Mouse (Mus musculus) heart, postnatal 0 days (tissue): ENCODE measurements around the gene Trp53i13. TPM values are rescaled to one million over a fixed set of nuclear protein-coding genes. Genes with fewer than 3 reads are reported as not detected.

Experiments
- ATAC-seq: fragments of 200-750 bp; cut with Nextera tagmentation; 2 replicates; pipeline ENCODE4 v1.8.0; 2017; ENCODE audit warnings: low read depth, moderate number of reproducible peaks, moderate library complexity; ENCODE audit not compliant: insufficient read depth
- DNase-seq: peaks from one replicate; pipeline ENCODE4 v3.0.0-alpha.2; 2016; ENCODE audit warnings: low spot score
- H3K27ac ChIP-seq: fragments of 300-500 bp; sonication (generic); 2 replicates; pipeline ENCODE4 v1.5.1; 2014; ENCODE audit warnings: low read depth, mild to moderate bottlenecking
- H3K27me3 ChIP-seq: fragments of 300-500 bp; sonication (generic); 2 replicates; pipeline ENCODE4 v1.6.1; 2014; ENCODE audit warnings: low read length, mixed read lengths; ENCODE audit not compliant: control insufficient read depth, insufficient read depth
- H3K36me3 ChIP-seq: fragments of 300-500 bp; sonication (generic); replicated peaks from 2 replicates; pipeline ENCODE4 v1.6.1; 2014; ENCODE audit warnings: low read length, mixed read lengths; ENCODE audit not compliant: control insufficient read depth, insufficient read depth
- H3K4me1 ChIP-seq: fragments of 300-500 bp; sonication (generic); 2 replicates; pipeline ENCODE4 v1.6.1; 2014; ENCODE audit warnings: antibody characterized with exemption; ENCODE audit not compliant: control insufficient read depth, insufficient read depth
- H3K4me2 ChIP-seq: fragments of 300-500 bp; sonication (generic); 2 replicates; pipeline ENCODE4 v1.6.1; 2014; ENCODE audit warnings: low read depth, mild to moderate bottlenecking, low read length, moderate library complexity
- H3K4me3 ChIP-seq: fragments of 300-500 bp; sonication (generic); 2 replicates; pipeline ENCODE4 v1.5.1; 2014; ENCODE audit warnings: low read depth, low read length
- H3K9ac ChIP-seq: fragments of 300-500 bp; sonication (generic); replicated peaks from 2 replicates; pipeline ENCODE4 v1.6.1; 2014; ENCODE audit warnings: low read depth, low read length, mixed read lengths
- H3K9me3 ChIP-seq: fragments of 300-500 bp; sonication (generic); replicated peaks from 2 replicates; pipeline ENCODE4 v1.6.1; 2016; ENCODE audit warnings: low read length; ENCODE audit not compliant: control insufficient read depth
- CTCF ChIP-seq: IDR thresholded peaks from 2 replicates; pipeline ENCODE4 v1.5.1; 2016; ENCODE audit warnings: antibody characterized with exemption, control low read depth, low read depth
- EP300 ChIP-seq: IDR thresholded peaks from 2 replicates; pipeline ENCODE4 v1.6.1; 2016; ENCODE audit warnings: antibody characterized with exemption, low read depth
- WGBS: fragments of 180-500 bp; shearing (Covaris S2); extraction: QIAGEN DNeasy Blood & Tissue Kit; methylation state at CpG from one replicate; pipeline ENCODE4 v1.1.7; 2014; 5-methylcytosine and 5-hydroxymethylcytosine counted together
- polyA plus RNA-seq: library from polyadenylated mRNA; unstranded; fragments of >200 nt; fragmentation: Nextera tagmentation; extraction: Ambion mirVana; gene quantifications from 2 replicates; pipeline ENCODE4 v1.2.1, GENCODE M21; 2015
- total RNA-seq: library from RNA; depleted of rRNA; stranded (reverse); fragments of >200 nt; gene quantifications from 2 replicates; pipeline ENCODE4 v1.2.3, GENCODE M21; 2014; ENCODE audit warnings: low replicate concordance

Gene Trp53i13
- total and polyA plus RNA-seq, 2 experiments from 2014 or later = 13.3 to 23.8 TPM

DNA sequence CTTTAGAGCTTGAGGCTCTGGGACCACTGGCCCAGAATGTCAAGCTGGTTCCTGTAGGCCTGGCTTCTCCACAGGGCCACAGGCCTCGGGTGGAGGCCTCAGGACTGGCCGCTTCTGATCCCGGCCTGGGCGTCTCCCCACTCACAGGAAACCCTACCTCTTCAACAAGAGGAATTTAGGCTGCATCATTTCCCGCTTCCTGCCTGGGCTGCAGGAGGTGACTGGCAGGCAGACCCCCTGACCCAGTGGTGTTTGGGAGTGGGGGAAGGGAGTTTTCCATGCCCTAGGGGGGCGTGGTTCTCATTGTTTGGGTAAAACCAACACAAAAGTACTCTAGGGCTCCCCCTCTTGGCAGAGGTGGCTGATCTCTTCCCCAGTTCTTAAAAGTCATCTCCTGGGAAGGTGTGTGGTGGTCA lies 18.4 kb downstream of the Trp53i13 start:
- ATAC-seq (peak; percentile 27), DNase-seq (peak; percentile 67)
- peaks cover 25% of the 10 kb centered on the region for H3K36me3 ChIP-seq
- H3K4me2 ChIP-seq = peak overlapping the region; percentile 20; the same call in 1 of the 2 replicates
- no peaks in the 10 kb centered on the region for H3K27me3 ChIP-seq
- WGBS = 56% methylated on average over 6 of the region's 6 CpGs
- peak overlapping the region; percentile 94 for H3K27ac ChIP-seq
- H3K9ac ChIP-seq = no peak overlapping the region; the same call in 1 of the 2 replicates
- H3K9me3 ChIP-seq = no peaks in the 10 kb centered on the region
- no peak overlapping the region for H3K4me3 ChIP-seq
- TF ChIP-seq EP300 (peak; percentile 87; the same call in 1 of the 2 replicates), CTCF (peak; percentile 32)
- peaks cover 25% of the 10 kb centered on the region for H3K4me1 ChIP-seq

DNA sequence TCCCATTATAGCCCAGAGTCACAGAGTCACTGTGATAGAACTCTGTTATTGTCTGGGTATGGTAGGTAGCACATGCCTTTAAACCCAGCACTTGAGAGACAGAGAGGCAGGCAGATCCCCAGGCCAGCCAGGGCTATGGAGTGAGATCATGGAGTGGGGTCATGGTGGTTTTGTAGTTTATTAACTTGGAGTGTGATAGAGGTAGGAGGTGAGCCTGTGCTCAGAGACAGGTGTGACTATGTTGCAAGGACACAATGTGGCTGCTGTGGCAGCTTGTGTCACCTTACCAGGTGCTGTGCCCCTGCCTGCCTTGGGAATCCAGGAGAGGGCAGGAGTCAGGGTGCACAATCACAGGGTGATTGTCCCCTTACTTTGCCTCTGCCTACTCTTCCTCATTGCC lies 20.3 kb downstream of the Trp53i13 start:
- ATAC-seq (no peak), DNase-seq (no peak)
- Histone ChIP-seq H3K9ac (peak overlapping the region; percentile 23; the same call in 1 of the 2 replicates), H3K36me3 (peaks cover 16% of the 10 kb centered on the region), H3K27ac (peak overlapping the region; percentile 94; the same call in 1 of the 2 replicates), H3K4me2 (peak overlapping the region; percentile 88; the same call in 1 of the 2 replicates), H3K9me3 (no peaks in the 10 kb centered on the region), H3K4me3 (no peak overlapping the region), H3K27me3 (no peaks in the 10 kb centered on the region), H3K4me1 (peaks cover 32% of the 10 kb centered on the region)
- no peak for TF ChIP-seq CTCF
- TF ChIP-seq EP300 = no peak

DNA sequence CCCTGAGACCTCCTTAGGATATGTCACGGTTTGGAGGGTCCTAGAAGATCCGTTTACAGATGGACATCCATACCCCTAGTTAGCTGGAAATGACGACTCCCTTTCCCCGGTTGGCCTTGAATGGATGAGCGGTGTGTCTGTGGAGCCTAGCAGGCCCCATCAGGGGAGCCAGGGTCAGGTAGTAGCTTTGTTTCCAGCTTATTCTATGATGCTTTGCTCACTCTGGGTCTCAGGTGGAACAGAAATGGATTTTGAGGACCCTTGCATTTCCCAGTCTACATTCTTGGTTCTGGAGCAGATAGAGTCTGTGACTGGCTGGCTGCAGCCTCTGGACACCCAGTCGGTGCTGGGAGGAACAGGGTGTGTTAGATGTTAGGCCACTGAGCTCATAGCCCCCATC lies 21.0 kb downstream of the Trp53i13 start:
- H3K4me1 ChIP-seq = peaks cover 38% of the 10 kb centered on the region
- H3K36me3 ChIP-seq = peaks cover 9% of the 10 kb centered on the region
- no peaks in the 10 kb centered on the region for H3K9me3 ChIP-seq
- no peak for TF ChIP-seq CTCF
- TF ChIP-seq EP300 = no peak
- H3K9ac ChIP-seq = peak overlapping the region; percentile 93; the same call in 1 of the 2 replicates
- peak overlapping the region; percentile 88 for H3K4me2 ChIP-seq
- 57% methylated on average over 6 of the region's 6 CpGs for WGBS
- H3K27me3 ChIP-seq = no peaks in the 10 kb centered on the region
- H3K4me3 ChIP-seq = peak overlapping the region; percentile 93
- ATAC-seq (no peak), DNase-seq (no peak)
- peak overlapping the region; percentile 97 for H3K27ac ChIP-seq

DNA sequence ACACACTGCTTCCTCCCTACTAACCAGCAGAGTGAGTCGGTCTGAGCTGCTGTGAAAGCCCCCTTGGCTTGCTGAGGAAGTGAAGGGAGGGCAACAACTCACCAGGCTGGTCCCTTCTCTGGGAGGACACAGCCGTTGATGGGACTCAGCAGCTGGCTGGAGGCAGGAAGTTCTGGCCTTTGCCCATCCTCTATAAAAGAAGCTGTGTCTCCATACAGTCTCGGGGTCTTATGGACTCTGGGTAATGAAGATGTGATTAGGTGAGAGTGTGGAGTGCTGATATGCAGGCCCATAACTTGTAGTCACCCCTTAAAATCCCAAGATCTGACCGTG lies 21.5 kb downstream of the Trp53i13 start:
- Histone ChIP-seq H3K27ac (peak overlapping the region; percentile 97), H3K27me3 (no peaks in the 10 kb centered on the region), H3K4me1 (peaks cover 38% of the 10 kb centered on the region), H3K9me3 (no peaks in the 10 kb centered on the region), H3K4me2 (peak overlapping the region; percentile 88), H3K4me3 (peak overlapping the region; percentile 93), H3K9ac (peak overlapping the region; percentile 93), H3K36me3 (peaks cover 5% of the 10 kb centered on the region; the same call in 1 of the 2 replicates)
- ATAC-seq = no peak
- no peak for DNase-seq
- 19% methylated on average over 4 of the region's 4 CpGs for WGBS
- TF ChIP-seq EP300 (no peak), CTCF (no peak)

DNA sequence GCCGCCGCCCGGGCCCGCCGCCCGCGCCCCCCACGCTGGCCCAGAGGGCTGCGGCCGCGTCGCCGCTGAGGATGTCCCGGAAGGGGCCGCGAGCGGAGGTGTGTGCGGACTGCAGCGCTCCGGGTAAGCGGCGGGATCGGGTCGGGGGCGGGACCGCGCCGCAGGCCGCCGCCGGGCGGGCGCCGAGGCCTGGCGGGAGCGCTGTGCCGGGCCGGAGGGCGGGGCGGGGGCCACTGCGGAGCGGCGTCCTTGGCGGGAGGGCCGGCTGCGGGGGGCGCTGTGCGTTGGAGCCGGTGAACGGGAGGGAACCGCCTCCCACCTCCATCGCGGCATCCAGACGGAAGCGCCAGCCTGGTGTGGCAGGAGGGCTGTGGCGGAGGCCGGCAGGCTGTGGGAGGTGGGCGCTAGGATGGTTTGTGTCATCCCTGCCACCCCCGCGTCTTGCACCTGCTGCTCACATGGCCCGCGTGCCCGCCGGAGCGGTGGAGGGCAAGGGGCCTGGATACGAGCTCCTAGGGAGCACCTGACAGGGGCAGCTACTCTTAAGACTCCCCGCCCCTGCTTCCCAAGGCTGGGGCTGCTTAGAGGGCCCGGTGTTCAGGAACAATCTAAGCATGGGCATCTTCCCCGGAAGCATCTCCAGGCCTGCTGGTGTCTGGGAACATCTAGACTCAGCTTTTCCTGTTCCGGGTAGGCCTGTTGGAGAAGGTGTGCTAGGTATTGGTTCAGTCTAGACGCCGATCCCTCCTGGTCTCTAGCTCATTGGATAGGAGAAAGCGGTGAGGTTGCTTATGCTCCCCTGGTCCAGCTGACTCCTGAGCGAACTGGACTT lies 22.1 kb downstream of the Trp53i13 start, which contains the start of gene Git1:
Git1 (plus strand) TSS at position 51 of the 832 bp plus-strand sequence.
- TF ChIP-seq CTCF (no peak), EP300 (no peak)
- Histone ChIP-seq H3K27ac (peak within 1 kb of the TSS; percentile 97), H3K4me1 (peaks cover 36% of the 10 kb centered on the region), H3K27me3 (no peaks in the 10 kb centered on the region), H3K9ac (peak within 1 kb of the TSS; percentile 93), H3K36me3 (no peaks in the 10 kb centered on the region), H3K9me3 (no peaks in the 10 kb centered on the region), H3K4me3 (peak within 1 kb of the TSS; percentile 93), H3K4me2 (peak within 1 kb of the TSS; percentile 88)
- ATAC-seq (no peak), DNase-seq (no peak)
- WGBS = under 1% methylated on average over 54 of the region's 74 CpGs
